Mouse (Mus musculus) ES-E14 (cell line): Measurements from ENCODE around the gene Hcn1.

Source experiments
- CHD2 ChIP-seq: IDR thresholded peaks from 2 replicates; pipeline ENCODE4 v1.6.1; 2014; ENCODE audit warnings: mild to moderate bottlenecking, low read depth, low read length, inconsistent platforms
- MAFK ChIP-seq: IDR thresholded peaks from 2 replicates; pipeline ENCODE4 v1.6.1; 2014; ENCODE audit warnings: mild to moderate bottlenecking, low read depth, low read length, inconsistent platforms; ENCODE audit not compliant: insufficient read depth

- TF ChIP-seq CHD2 (no peak), MAFK (no peak)
Measured at GRCm38 (mm10) chr13:117611881-117612280, 9.8 kb downstream of the Hcn1 start.
